Mouse (Mus musculus) intestine, embryonic 15.5 days (tissue): Measurements from ENCODE around the gene Ccdc102a. TPM values are rescaled to one million over a fixed set of nuclear protein-coding genes. Genes with fewer than 3 reads are reported as not detected.
A peak's percentile ranks its signal among the peaks of the same experiment; 100 is the strongest.

Experiments
- ATAC-seq: fragments of 200-750 bp; cut with Nextera tagmentation; 2 replicates; pipeline ENCODE4 v1.8.0; 2017; ENCODE audit warnings: moderate TSS enrichment, moderate library complexity
- H3K27ac ChIP-seq: fragments of 300-500 bp; sonication (generic); 2 replicates; pipeline ENCODE4 v1.5.1; 2015; ENCODE audit warnings: mild to moderate bottlenecking, inconsistent platforms
- H3K27me3 ChIP-seq: fragments of 300-500 bp; sonication (generic); replicated peaks from 2 replicates; pipeline ENCODE4 v1.6.1; 2015; ENCODE audit warnings: inconsistent platforms
- H3K36me3 ChIP-seq: fragments of 300-500 bp; sonication (generic); 2 replicates; pipeline ENCODE4 v1.6.1; 2015; ENCODE audit warnings: inconsistent platforms
- H3K4me1 ChIP-seq: fragments of 300-500 bp; sonication (generic); replicated peaks from 2 replicates; pipeline ENCODE4 v1.6.1; 2015; ENCODE audit warnings: inconsistent platforms
- H3K4me2 ChIP-seq: fragments of 300-500 bp; sonication (generic); replicated peaks from 2 replicates; pipeline ENCODE4 v1.6.1; 2015; ENCODE audit warnings: mild to moderate bottlenecking, inconsistent platforms
- H3K4me3 ChIP-seq: fragments of 300-500 bp; sonication (generic); replicated peaks from 2 replicates; pipeline ENCODE4 v1.5.1; 2015; ENCODE audit warnings: inconsistent platforms
- H3K9ac ChIP-seq: fragments of 300-500 bp; sonication (generic); 2 replicates; pipeline ENCODE4 v1.6.1; 2015; ENCODE audit warnings: inconsistent platforms
- H3K9me3 ChIP-seq: fragments of 300-500 bp; sonication (generic); 2 replicates; pipeline ENCODE4 v1.6.1; 2016; ENCODE audit warnings: inconsistent platforms
- WGBS: fragments of 180-500 bp; shearing (Covaris S2); methylation state at CpG from one replicate; pipeline ENCODE4 v1.1.7; 2015; 5-methylcytosine and 5-hydroxymethylcytosine counted together
- polyA plus RNA-seq: library from polyadenylated mRNA; unstranded; fragments of >200 nt; fragmentation: Nextera tagmentation; extraction: Ambion mirVana; gene quantifications from 2 replicates; pipeline ENCODE4 v1.2.1, GENCODE M21; 2015

Ccdc102a gene
- polyA plus RNA-seq, 1 experiment from 2014 or later = 20.7 TPM

DNA sequence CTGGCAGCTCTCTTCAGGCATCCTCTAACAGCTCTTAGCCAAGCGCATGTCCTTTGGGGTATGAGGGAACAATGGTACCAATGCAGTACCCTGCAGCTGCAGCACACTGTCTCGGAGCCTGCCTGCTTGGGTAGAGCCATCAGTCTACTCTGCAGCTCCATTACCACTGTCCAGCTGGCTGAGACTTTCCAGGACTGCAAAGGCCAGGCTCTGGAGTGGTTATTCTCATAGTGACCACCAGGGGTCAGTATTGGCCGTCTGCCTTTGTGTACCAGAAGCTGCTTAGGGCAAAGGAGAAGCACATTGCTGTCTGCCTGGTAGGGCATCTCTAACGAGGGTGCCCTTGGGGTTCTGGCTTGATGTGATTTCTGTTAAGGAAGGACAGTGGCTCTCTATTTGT lies 32.1 kb upstream of the Ccdc102a start:
- WGBS = 16% methylated on average over 4 of the region's 4 CpGs
- ATAC-seq = peak; percentile 67
- Histone ChIP-seq H3K9ac (no peak overlapping the region), H3K4me3 (no peak overlapping the region), H3K27ac (no peak overlapping the region), H3K4me2 (no peak overlapping the region), H3K4me1 (peaks cover 12% of the 10 kb centered on the region), H3K9me3 (no peaks in the 10 kb centered on the region), H3K36me3 (no peaks in the 10 kb centered on the region), H3K27me3 (no peaks in the 10 kb centered on the region)

DNA sequence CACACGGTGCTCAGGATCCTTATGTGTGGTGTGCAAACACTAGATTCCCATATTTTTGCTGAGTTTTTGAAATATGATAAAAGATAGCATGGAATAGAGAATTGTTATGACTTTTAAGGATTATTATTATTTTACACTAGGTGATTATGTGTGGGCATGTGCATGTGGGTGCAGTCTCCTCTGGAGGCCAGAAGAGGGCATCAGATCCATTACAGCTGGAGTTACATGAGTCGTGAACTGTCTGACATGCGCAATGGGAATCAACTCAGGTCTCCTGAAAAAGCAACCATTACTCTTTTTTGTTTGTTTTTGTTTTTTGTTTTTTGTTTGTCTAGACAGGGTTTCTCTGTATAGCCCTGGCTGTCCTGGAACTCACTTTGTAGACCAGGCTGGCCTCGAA lies 31.1 kb upstream of the Ccdc102a start:
- 88% methylated on average over 4 of the region's 4 CpGs for WGBS
- Histone ChIP-seq H3K27me3 (no peaks in the 10 kb centered on the region), H3K4me3 (no peak overlapping the region), H3K36me3 (no peaks in the 10 kb centered on the region), H3K4me2 (no peak overlapping the region), H3K27ac (no peak overlapping the region), H3K4me1 (peaks cover 3% of the 10 kb centered on the region), H3K9me3 (no peaks in the 10 kb centered on the region), H3K9ac (no peak overlapping the region)
- ATAC-seq = no peak

DNA sequence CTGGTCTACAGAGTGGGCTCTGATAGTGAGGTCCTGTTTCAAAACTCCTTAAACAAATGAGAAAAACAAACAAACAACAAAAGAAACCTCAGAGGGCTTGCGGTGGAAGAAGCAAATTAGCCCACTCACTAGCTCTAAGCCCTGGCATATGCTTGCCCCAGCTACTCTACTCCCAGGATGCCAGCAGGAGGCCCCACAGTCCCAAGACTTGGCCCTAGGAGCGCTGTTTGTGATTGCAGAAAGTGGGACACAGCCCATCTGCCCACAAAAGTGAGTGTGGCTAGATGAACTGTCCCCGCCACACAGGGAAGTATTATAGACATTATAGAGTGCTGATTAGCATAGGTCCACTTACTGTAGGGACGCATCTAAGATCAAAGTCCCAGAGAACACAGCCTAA lies 30.5 kb upstream of the Ccdc102a start:
- Histone ChIP-seq H3K9ac (no peak overlapping the region), H3K4me2 (no peak overlapping the region), H3K36me3 (no peaks in the 10 kb centered on the region), H3K4me1 (no peaks in the 10 kb centered on the region), H3K9me3 (no peaks in the 10 kb centered on the region), H3K27me3 (no peaks in the 10 kb centered on the region), H3K4me3 (no peak overlapping the region), H3K27ac (no peak overlapping the region)
- ATAC-seq = no peak
- WGBS = 81% methylated on average over 4 of the region's 4 CpGs

DNA sequence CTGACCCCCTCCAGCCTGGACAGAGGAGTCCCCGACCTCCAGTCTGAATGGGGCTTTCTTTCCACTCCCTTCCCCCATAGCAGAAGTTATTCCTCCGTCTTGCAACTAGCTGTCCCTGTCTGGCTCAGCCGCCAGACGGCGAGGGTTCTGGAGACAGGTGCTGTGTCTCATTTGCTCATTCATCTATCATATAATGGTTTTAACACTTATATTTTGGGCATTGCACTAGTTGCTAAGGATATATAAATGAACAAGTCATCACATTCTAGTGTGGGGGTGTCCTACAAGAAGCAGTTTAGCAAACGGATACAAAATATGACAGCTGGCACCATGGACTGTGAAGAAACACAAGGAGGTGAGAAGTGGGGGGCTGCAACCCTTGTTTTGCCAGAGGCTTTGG lies 27.3 kb upstream of the Ccdc102a start:
- Histone ChIP-seq H3K9me3 (no peaks in the 10 kb centered on the region), H3K9ac (no peak overlapping the region), H3K4me1 (no peaks in the 10 kb centered on the region), H3K4me2 (no peak overlapping the region), H3K27me3 (no peaks in the 10 kb centered on the region), H3K4me3 (no peak overlapping the region), H3K36me3 (no peaks in the 10 kb centered on the region), H3K27ac (no peak overlapping the region)
- WGBS = 45% methylated on average over 6 of the region's 6 CpGs
- ATAC-seq = no peak

DNA sequence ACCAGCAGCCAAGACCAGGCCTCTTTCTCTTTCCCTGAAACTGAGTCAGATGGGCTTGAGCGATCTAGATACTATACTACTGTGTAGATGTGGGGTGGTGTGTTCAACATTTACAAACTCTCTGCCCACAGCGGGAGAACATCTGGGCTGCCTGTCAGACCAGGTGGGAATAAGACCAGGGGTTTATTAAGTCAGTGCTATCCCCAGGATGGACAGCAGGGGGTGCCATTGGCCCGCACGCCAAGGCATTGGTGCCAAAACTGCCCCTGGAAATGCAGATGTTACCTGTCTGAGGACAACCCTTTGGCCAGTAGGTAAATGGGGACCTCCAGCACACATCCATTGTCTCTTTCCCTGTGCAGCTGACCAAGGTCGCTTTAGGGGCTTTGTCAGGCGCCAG lies 24.7 kb upstream of the Ccdc102a start:
- Histone ChIP-seq H3K36me3 (no peaks in the 10 kb centered on the region), H3K4me1 (no peaks in the 10 kb centered on the region), H3K4me2 (no peak overlapping the region), H3K27ac (no peak overlapping the region), H3K9me3 (no peaks in the 10 kb centered on the region), H3K27me3 (no peaks in the 10 kb centered on the region), H3K4me3 (no peak overlapping the region), H3K9ac (no peak overlapping the region)
- 21% methylated on average over 6 of the region's 6 CpGs for WGBS
- ATAC-seq = peak; percentile 36

DNA sequence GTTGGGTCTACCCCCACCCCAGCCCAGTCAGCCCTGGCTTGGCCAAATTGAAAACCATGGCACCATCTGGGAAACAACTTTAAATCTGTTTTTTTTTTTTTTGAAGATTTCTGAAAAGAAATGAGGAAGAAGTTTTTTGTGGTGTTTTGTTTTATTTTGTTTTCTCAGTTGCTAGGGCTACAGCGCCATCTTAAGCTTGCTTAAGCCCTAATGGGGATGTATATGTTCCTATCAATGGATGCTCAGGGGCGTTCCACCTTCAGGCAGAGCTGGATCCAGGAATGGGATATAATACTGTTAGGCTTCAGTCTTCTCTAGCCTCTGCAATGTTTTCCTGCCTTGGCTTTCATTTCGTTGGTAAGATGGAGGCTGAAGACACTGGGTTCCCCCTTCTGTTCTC lies 17.3 kb upstream of the Ccdc102a start:
- H3K9ac ChIP-seq = no peak overlapping the region
- H3K27me3 ChIP-seq = no peaks in the 10 kb centered on the region
- H3K27ac ChIP-seq = no peak overlapping the region
- no peak overlapping the region for H3K4me3 ChIP-seq
- no peak for ATAC-seq
- no peaks in the 10 kb centered on the region for H3K36me3 ChIP-seq
- H3K4me1 ChIP-seq = no peaks in the 10 kb centered on the region
- no peaks in the 10 kb centered on the region for H3K9me3 ChIP-seq
- 80% methylated on average over 3 of the region's 3 CpGs for WGBS
- H3K4me2 ChIP-seq = no peak overlapping the region

DNA sequence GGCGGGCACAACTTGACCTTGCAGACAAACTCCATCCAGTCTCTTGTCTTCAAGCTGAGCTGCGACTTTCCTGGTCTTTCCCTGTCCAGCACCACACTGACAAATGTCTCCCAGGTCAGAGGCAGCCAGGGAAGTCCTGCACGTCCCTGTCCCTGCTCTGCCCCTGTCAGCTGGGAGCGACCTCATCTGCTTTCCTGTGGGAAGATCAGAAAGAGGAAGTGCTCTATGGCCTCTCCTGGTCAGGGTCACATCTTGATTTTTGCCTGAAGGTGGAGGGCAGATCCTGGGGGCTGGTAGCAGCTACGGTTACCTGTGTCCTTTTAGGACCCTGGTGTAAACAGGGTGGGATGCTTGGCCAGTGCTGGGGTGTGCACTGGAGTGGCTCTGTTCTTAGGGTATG lies 16.0 kb upstream of the Ccdc102a start:
- no peaks in the 10 kb centered on the region for H3K27me3 ChIP-seq
- no peak overlapping the region for H3K27ac ChIP-seq
- H3K4me1 ChIP-seq = no peaks in the 10 kb centered on the region
- no peak overlapping the region for H3K4me3 ChIP-seq
- no peak for ATAC-seq
- 43% methylated on average over 5 of the region's 5 CpGs for WGBS
- H3K4me2 ChIP-seq = no peak overlapping the region
- H3K36me3 ChIP-seq = no peaks in the 10 kb centered on the region
- H3K9ac ChIP-seq = no peak overlapping the region
- H3K9me3 ChIP-seq = no peaks in the 10 kb centered on the region

DNA sequence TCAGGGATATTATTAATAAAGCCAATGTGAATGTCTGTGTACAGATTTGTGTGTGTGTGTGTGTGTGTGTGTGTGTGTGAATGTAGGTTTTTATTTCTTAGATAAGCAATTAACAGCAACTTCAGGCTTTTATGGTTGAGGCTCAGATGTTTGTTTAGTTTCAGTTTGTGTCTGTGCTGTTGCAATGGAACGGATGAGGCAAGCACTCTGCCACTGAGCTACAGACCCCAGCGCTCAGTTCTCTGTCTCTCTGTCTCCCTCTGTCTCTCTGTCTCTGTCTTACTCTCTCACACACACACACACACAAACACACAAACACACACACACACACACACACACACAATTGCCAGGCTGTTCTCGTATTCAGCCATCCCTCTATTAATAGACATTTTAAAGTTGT lies 10.3 kb upstream of the Ccdc102a start:
- H3K9me3 ChIP-seq = no peaks in the 10 kb centered on the region
- no peak overlapping the region for H3K4me3 ChIP-seq
- no peak overlapping the region for H3K4me2 ChIP-seq
- H3K36me3 ChIP-seq = no peaks in the 10 kb centered on the region
- H3K27ac ChIP-seq = no peak overlapping the region
- no peaks in the 10 kb centered on the region for H3K27me3 ChIP-seq
- 64% methylated on average over 3 of the region's 3 CpGs for WGBS
- no peak overlapping the region for H3K9ac ChIP-seq
- ATAC-seq = no peak
- H3K4me1 ChIP-seq = no peaks in the 10 kb centered on the region

DNA sequence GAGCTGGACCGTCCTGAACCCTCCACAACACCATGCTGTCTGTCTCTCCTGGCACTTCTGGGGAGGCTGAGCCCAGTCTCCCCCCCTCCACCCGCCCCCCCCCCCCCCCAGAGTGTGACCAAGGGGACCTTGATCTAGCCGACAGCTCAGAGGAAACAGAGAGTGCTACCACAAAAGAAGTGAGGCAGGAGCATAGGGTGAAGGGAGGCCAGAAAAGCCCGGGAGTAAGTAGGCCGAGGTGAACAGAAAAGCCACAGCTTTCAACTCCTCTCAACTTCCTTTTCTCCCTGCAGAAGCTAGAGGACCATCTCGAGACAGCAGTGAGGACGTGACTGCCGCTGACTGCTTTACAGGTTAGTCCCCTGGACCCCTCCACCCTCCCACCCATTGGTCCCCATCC lies 5.5 kb upstream of the Ccdc102a start, which contains the start of gene Adgrg5:
Adgrg5 (plus strand) TSS at position 290 of the 400 bp plus-strand sequence.
- WGBS = 61% methylated on average over 8 of the region's 8 CpGs
- H3K9ac ChIP-seq = no peak within 1 kb of the TSS
- H3K27ac ChIP-seq = no peak within 1 kb of the TSS
- no peak for ATAC-seq
- no peaks in the 10 kb centered on the region for H3K9me3 ChIP-seq
- H3K4me2 ChIP-seq = no peak within 1 kb of the TSS
- peaks cover 6% of the 10 kb centered on the region; the same call in 1 of the 2 replicates for H3K4me1 ChIP-seq
- H3K36me3 ChIP-seq = no peaks in the 10 kb centered on the region
- no peak within 1 kb of the TSS for H3K4me3 ChIP-seq
- no peaks in the 10 kb centered on the region for H3K27me3 ChIP-seq

DNA sequence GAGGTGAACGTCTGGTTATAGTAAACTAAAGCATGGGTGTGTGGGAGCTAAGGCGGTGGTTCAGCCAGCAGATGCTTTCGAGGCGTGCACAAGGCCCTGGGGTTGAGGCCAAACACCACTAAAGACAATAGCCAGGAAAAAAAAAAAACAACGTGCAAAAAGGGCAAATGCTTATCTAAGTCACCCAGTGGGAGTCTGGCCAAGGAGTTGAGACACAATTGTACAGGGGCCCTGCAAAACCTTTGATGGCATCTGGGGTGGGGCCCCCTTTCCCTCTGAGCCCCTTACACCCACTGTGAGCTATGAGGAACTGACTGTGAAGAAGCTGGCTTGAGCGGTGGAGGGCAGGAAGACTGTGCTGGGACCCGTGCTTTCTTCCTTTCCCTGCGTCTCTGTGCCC lies 4.7 kb upstream of the Ccdc102a start:
- peaks cover 12% of the 10 kb centered on the region; the same call in 1 of the 2 replicates for H3K4me1 ChIP-seq
- H3K4me2 ChIP-seq = no peak overlapping the region
- H3K36me3 ChIP-seq = no peaks in the 10 kb centered on the region
- H3K9me3 ChIP-seq = no peaks in the 10 kb centered on the region
- no peak for ATAC-seq
- WGBS = 17% methylated on average over 8 of the region's 8 CpGs
- H3K9ac ChIP-seq = no peak overlapping the region
- no peak overlapping the region for H3K4me3 ChIP-seq
- no peak overlapping the region for H3K27ac ChIP-seq
- H3K27me3 ChIP-seq = no peaks in the 10 kb centered on the region

DNA sequence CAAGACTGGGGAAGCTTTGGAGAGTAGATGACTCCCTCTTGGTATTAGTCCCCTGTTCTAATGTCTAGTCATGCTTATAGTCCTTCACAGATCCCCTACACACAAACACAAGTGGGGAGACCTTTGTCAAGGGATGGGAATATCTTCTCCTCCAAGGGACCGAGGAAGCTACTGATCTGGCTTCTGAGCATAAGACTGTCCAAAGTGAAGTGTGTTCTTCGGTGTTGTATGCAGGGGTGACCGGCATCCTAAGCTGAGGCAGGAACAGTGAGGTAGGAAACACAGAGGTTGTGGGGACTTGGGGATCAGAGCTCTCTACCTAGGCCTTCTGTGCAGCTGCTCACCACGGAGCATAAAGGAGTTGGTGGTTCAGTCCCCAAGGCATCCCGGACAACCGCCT lies 4.3 kb upstream of the Ccdc102a start:
- Histone ChIP-seq H3K4me3 (no peak overlapping the region), H3K36me3 (no peaks in the 10 kb centered on the region), H3K27me3 (no peaks in the 10 kb centered on the region), H3K9ac (no peak overlapping the region), H3K27ac (no peak overlapping the region), H3K4me1 (peaks cover 12% of the 10 kb centered on the region; the same call in 1 of the 2 replicates), H3K4me2 (no peak overlapping the region), H3K9me3 (no peaks in the 10 kb centered on the region)
- ATAC-seq = no peak
- 55% methylated on average over 6 of the region's 6 CpGs for WGBS

DNA sequence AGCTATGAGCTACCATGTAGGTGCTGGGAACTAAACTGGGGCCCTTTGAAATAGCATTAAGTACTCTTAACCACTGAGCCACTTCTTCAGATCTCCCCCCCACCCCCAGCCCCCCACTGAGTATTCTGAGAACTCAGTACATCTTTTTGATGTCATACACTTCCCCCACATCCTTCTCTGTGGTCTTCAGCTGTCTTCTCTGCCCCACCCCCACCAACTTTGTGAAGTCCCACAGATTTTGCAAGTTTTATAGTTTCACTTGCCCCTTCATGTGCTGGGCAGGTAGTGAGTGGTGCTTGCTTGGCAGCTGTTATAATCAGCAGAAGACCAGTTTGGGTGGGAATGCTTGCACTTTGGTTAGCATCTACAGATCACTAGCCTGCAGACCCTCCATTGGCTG lies 1.4 kb upstream of the Ccdc102a start:
- no peak overlapping the region for H3K9ac ChIP-seq
- peaks cover 36% of the 10 kb centered on the region for H3K4me1 ChIP-seq
- H3K4me3 ChIP-seq = no peak overlapping the region
- no peaks in the 10 kb centered on the region for H3K36me3 ChIP-seq
- H3K4me2 ChIP-seq = no peak overlapping the region
- no peaks in the 10 kb centered on the region for H3K27me3 ChIP-seq
- H3K27ac ChIP-seq = no peak overlapping the region
- ATAC-seq = no peak
- no peaks in the 10 kb centered on the region for H3K9me3 ChIP-seq

DNA sequence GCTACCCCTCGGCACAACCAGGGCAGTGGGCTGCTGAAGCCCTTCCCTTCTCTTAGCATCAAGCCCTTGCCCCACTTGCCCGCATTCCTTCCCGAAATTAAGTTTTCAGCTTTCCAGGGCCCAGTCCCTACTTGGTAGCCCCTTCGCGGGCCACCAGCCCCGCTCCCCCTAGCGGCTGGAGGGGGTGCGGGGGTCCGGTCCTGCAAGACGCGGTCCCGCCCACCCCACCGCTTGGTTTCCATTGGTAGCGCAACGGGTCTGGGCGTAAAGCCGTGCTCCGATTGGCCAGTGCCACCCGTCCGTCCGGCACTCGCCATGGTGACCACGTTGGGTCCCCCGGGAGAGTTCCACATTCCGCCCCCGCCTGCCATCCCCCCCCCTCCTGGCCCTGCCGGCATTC lies 546 bp downstream of the Ccdc102a start:
- H3K27ac ChIP-seq = peak overlapping the region; percentile 76
- H3K4me1 ChIP-seq = peaks cover 45% of the 10 kb centered on the region
- no peaks in the 10 kb centered on the region for H3K9me3 ChIP-seq
- WGBS = under 1% methylated on average over 27 of the region's 27 CpGs
- H3K36me3 ChIP-seq = no peaks in the 10 kb centered on the region
- H3K4me3 ChIP-seq = peak overlapping the region; percentile 85
- H3K9ac ChIP-seq = peak overlapping the region; percentile 78
- H3K4me2 ChIP-seq = peak overlapping the region; percentile 90
- ATAC-seq = peak; percentile 96
- H3K27me3 ChIP-seq = peaks cover 3% of the 10 kb centered on the region; the same call in 1 of the 2 replicates
